Mouse (Mus musculus): Measurements from ENCODE around the gene Plcxd2.

Gene Plcxd2

GRCm38 (mm10) chr16:46010153-46010905 is at the start of gene Plcxd2:
Gene Plcxd2 (minus strand): TSS chr16:46010218.
- DNase-seq (ENCODE audit: low read depth, low spot score): peak; percentile 97

- DNase-seq (ENCODE audit: low read depth, low spot score): no peak
Observed at GRCm38 (mm10) chr16:46046906-46047305, 36.9 kb upstream of the Plcxd2 start.

- DNase-seq (ENCODE audit: low read depth, low spot score): no peak
Observed at GRCm38 (mm10) chr16:46036261-46036660, 26.2 kb upstream of the Plcxd2 start.

- no peak for DNase-seq (ENCODE audit: low read depth, low spot score)
Observed at GRCm38 (mm10) chr16:46033896-46034295, 23.9 kb upstream of the Plcxd2 start.

- DNase-seq (ENCODE audit: low read depth, low spot score): no peak
Observed at GRCm38 (mm10) chr16:46022958-46023491, 13.0 kb upstream of the Plcxd2 start.

GRCm38 (mm10) chr16:46022189-46022928 is 12.3 kb upstream of the Plcxd2 start:
- peak; percentile 63 for DNase-seq (ENCODE audit: low read depth, low spot score)

GRCm38 (mm10) chr16:46021302-46021701 is 11.3 kb upstream of the Plcxd2 start:
- no peak for DNase-seq (ENCODE audit: low read depth, low spot score)

GRCm38 (mm10) chr16:46020396-46020795 is 10.4 kb upstream of the Plcxd2 start:
- no peak for DNase-seq (ENCODE audit: low read depth, low spot score)

- DNase-seq (ENCODE audit: low read depth, low spot score): no peak
Observed at GRCm38 (mm10) chr16:46019799-46020198, 9.8 kb upstream of the Plcxd2 start.

- DNase-seq (ENCODE audit: low read depth, low spot score): no peak
Observed at GRCm38 (mm10) chr16:46019359-46019758, 9.3 kb upstream of the Plcxd2 start.

GRCm38 (mm10) chr16:46011696-46012095 is 1.7 kb upstream of the Plcxd2 start:
- peak; percentile 36 for DNase-seq (ENCODE audit: low read depth, low spot score)

- DNase-seq (ENCODE audit: low read depth, low spot score): peak; percentile 84
Observed at GRCm38 (mm10) chr16:46010906-46011220, 845 bp upstream of the Plcxd2 start.

GRCm38 (mm10) chr16:46009717-46010116 is 301 bp downstream of the Plcxd2 start:
- no peak for DNase-seq (ENCODE audit: low read depth, low spot score)

GRCm38 (mm10) chr16:46008766-46009165 is 1.3 kb downstream of the Plcxd2 start:
- DNase-seq (ENCODE audit: low read depth, low spot score): peak; percentile 19

- DNase-seq (ENCODE audit: low read depth, low spot score): no peak
Observed at GRCm38 (mm10) chr16:46008036-46008605, 1.9 kb downstream of the Plcxd2 start.

GRCm38 (mm10) chr16:46006261-46006660 is 3.8 kb downstream of the Plcxd2 start:
- no peak for DNase-seq (ENCODE audit: low read depth, low spot score)

- DNase-seq (ENCODE audit: low read depth, low spot score): no peak
Observed at GRCm38 (mm10) chr16:46001550-46002166, 8.4 kb downstream of the Plcxd2 start.

- DNase-seq (ENCODE audit: low read depth, low spot score): no peak
Observed at GRCm38 (mm10) chr16:46000976-46001375, 9.0 kb downstream of the Plcxd2 start.

GRCm38 (mm10) chr16:45999374-46000191 is 10.4 kb downstream of the Plcxd2 start:
- no peak for DNase-seq (ENCODE audit: low read depth, low spot score)

GRCm38 (mm10) chr16:45998231-45998630 is 11.8 kb downstream of the Plcxd2 start:
- DNase-seq (ENCODE audit: low read depth, low spot score): no peak

Measured in A20 (cell line).